Mouse (Mus musculus): Measurements from ENCODE around the gene Zfp628. TPM values are rescaled to one million over a fixed set of nuclear protein-coding genes. Genes with fewer than 3 reads are reported as not detected.

Zfp628 gene
- total and polyA plus RNA-seq, 3 experiments, result 2.5 to 17.6 TPM; not detected in 1

DNA sequence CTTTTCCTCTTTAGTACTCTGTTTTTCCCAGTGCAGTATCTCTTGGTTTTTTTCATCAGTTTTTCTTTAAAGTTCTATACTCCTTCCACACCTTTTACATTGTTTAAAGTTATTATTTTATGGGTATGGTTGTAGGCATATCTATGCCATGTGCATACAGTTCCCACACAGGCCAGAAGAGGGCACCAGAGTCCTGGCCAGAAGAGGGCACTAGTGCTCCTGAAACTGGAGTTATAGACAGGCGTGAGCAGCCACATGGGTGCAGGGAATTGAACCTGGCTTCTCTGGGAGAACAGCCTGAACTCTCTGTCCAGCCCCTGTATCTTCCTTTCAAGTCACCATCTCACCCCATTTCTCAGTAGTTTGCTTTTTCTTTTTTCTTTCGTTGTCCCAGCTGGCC is 23.4 kb downstream of the Zfp628 start:
- TF ChIP-seq TAL1 (IDR thresholded peaks at IDR 0.05; ENCODE audit: low read length), result no peak
- TF ChIP-seq SMC3 (IDR thresholded peaks at IDR 0.05; ENCODE audit: low read depth, low read length), result peak; percentile 74
- peak; percentile 74 for TF ChIP-seq ZC3H11A (IDR thresholded peaks at IDR 0.05; ENCODE audit: low read depth, low read length)
- peak; percentile 66; the same call in 1 of the 2 replicates for TF ChIP-seq SIN3A (IDR thresholded peaks at IDR 0.05; ENCODE audit: low read length)
- TF ChIP-seq UBTF (IDR thresholded peaks at IDR 0.05; ENCODE audit: borderline replicate concordance, insufficient read depth, low read depth, low read length), result no peak
- TF ChIP-seq CHD2 (IDR thresholded peaks at IDR 0.05; ENCODE audit: low read length), result no peak
- TF ChIP-seq MYC (IDR thresholded peaks at IDR 0.05; ENCODE audit: low read depth, low read length), result peak; percentile 95
- no peak for TF ChIP-seq MAX (IDR thresholded peaks at IDR 0.05; ENCODE audit: low read length)
- peak; percentile 64 for TF ChIP-seq MXI1 (IDR thresholded peaks at IDR 0.05; ENCODE audit: low read depth, low read length)
- TF ChIP-seq USF2 (IDR thresholded peaks at IDR 0.05; ENCODE audit: borderline replicate concordance in 1 of 2, insufficient read depth in 1 of 2, low read depth in 1 of 2, low read length in 2 of 2), result no peak
- TF ChIP-seq EP300 (IDR thresholded peaks at IDR 0.05; ENCODE audit: low read depth in 1 of 2, low read length in 2 of 2), result no peak
- TF ChIP-seq RAD21 (IDR thresholded peaks at IDR 0.05; ENCODE audit: low read depth, low read length), result peak; percentile 79
- no peak for TF ChIP-seq HCFC1 (IDR thresholded peaks at IDR 0.05; ENCODE audit: low read depth, low read length)
- TF ChIP-seq CTCF (IDR thresholded peaks at IDR 0.05 in 2 of 3, conservative IDR thresholded peaks at IDR 0.05 in 1 of 3; ENCODE audit: control insufficient read depth in 1 of 3, insufficient read depth in 1 of 3, low read depth in 2 of 3, low read length in 3 of 3, poor library complexity in 1 of 3, severe bottlenecking in 1 of 3), result peak; percentile 96 to 100 (median 97)
- no peak for TF ChIP-seq ELF1 (IDR thresholded peaks at IDR 0.05; ENCODE audit: low read depth, low read length)
- H3K27ac ChIP-seq (ENCODE audit: control insufficient read depth, low read depth, low read length), result no peak overlapping the region
- 0 out of 4 replicates have a peak overlapping the region, but pooled peaks of 1 of the 2 experiments have one; percentile 7 for H3K4me3 ChIP-seq (ENCODE audit: control insufficient read depth in 1 of 2, insufficient read depth in 1 of 2, low read depth in 2 of 2, low read length in 2 of 2)
- no peaks in the 10 kb centered on the region for H3K79me2 ChIP-seq (ENCODE audit: control insufficient read depth, insufficient read depth, low read length, poor library complexity)
- H3K27me3 ChIP-seq (ENCODE audit: control insufficient read depth in 1 of 2, insufficient read depth in 2 of 2, low read length in 2 of 2), result no peaks in the 10 kb centered on the region
- no peaks in the 10 kb centered on the region for H3K9me3 ChIP-seq (replicated peaks; ENCODE audit: insufficient read depth, low read length)
- H3K36me3 ChIP-seq (ENCODE audit: control insufficient read depth in 1 of 2, insufficient read depth in 2 of 2, low read length in 2 of 2), result no peaks in the 10 kb centered on the region
- DNase-seq (ENCODE audit: low read depth, low spot score), result peak; percentile 82
- no peaks in the 10 kb centered on the region for H3K4me1 ChIP-seq (ENCODE audit: control insufficient read depth in 1 of 2, insufficient read depth in 2 of 2, low read length in 2 of 2)
- peak overlapping the region; percentile 17; the same call in 1 of the 2 replicates for H3K9ac ChIP-seq (ENCODE audit: control insufficient read depth, low read depth, low read length, poor library complexity, severe bottlenecking)

- DNase-seq (ENCODE audit: low read depth, low spot score), result peak; percentile 84
- Histone ChIP-seq H3K4me3 (ENCODE audit: control insufficient read depth in 1 of 2, insufficient read depth in 1 of 2, low read depth in 2 of 2, low read length in 2 of 2) (no peak overlapping the region), H3K79me2 (ENCODE audit: control insufficient read depth, insufficient read depth, low read length, poor library complexity) (no peaks in the 10 kb centered on the region), H3K27me3 (ENCODE audit: control insufficient read depth in 1 of 2, insufficient read depth in 2 of 2, low read length in 2 of 2) (no peaks in the 10 kb centered on the region), H3K9me3 (replicated peaks; ENCODE audit: insufficient read depth, low read length) (no peaks in the 10 kb centered on the region), H3K27ac (ENCODE audit: control insufficient read depth, low read depth, low read length) (no peak overlapping the region), H3K36me3 (ENCODE audit: control insufficient read depth in 1 of 2, insufficient read depth in 2 of 2, low read length in 2 of 2) (no peaks in the 10 kb centered on the region), H3K4me1 (ENCODE audit: control insufficient read depth in 1 of 2, insufficient read depth in 2 of 2, low read length in 2 of 2) (no peaks in the 10 kb centered on the region), H3K9ac (ENCODE audit: control insufficient read depth, low read depth, low read length, poor library complexity, severe bottlenecking) (no peak overlapping the region)
- TF ChIP-seq POLR2A (IDR thresholded peaks at IDR 0.05; ENCODE audit: control insufficient read depth in 1 of 2, insufficient read depth in 1 of 2, low read depth in 1 of 2, low read length in 2 of 2, poor library complexity in 1 of 2) (no peak), JUND (IDR thresholded peaks at IDR 0.05; ENCODE audit: low read depth, low read length) (no peak), MEF2A (IDR thresholded peaks at IDR 0.05; ENCODE audit: extremely low read depth, insufficient replicate concordance, low read depth, low read length, poor library complexity, severe bottlenecking) (no peak), BHLHE40 (IDR thresholded peaks at IDR 0.05; ENCODE audit: borderline replicate concordance, low read depth, low read length) (no peak), NELFE (IDR thresholded peaks at IDR 0.05; ENCODE audit: low read depth, low read length) (no peak), UBTF (IDR thresholded peaks at IDR 0.05; ENCODE audit: borderline replicate concordance, insufficient read depth, low read depth, low read length) (no peak), MXI1 (IDR thresholded peaks at IDR 0.05; ENCODE audit: low read depth, low read length) (no peak), RCOR1 (IDR thresholded peaks at IDR 0.05; ENCODE audit: low read depth, low read length) (no peak), CHD2 (IDR thresholded peaks at IDR 0.05; ENCODE audit: low read length) (peak; percentile 69), MYC (IDR thresholded peaks at IDR 0.05; ENCODE audit: low read depth, low read length) (no peak), ZMIZ1 (IDR thresholded peaks at IDR 0.05; ENCODE audit: low read depth, low read length) (no peak), POLR2AphosphoS5 (IDR thresholded peaks at IDR 0.05; ENCODE audit: borderline replicate concordance, low read depth, low read length) (no peak), ELF1 (IDR thresholded peaks at IDR 0.05; ENCODE audit: low read depth, low read length) (no peak), KAT2A (conservative IDR thresholded peaks at IDR 0.05; ENCODE audit: low read depth, low read length) (no peak), SIN3A (IDR thresholded peaks at IDR 0.05; ENCODE audit: low read length) (no peak), SMC3 (IDR thresholded peaks at IDR 0.05; ENCODE audit: low read depth, low read length) (peak; percentile 80), GABPA (IDR thresholded peaks at IDR 0.05; ENCODE audit: low read depth, low read length) (no peak), USF2 (IDR thresholded peaks at IDR 0.05; ENCODE audit: borderline replicate concordance in 1 of 2, insufficient read depth in 1 of 2, low read depth in 1 of 2, low read length in 2 of 2) (no peak), ZNF384 (IDR thresholded peaks at IDR 0.05; ENCODE audit: low read depth, low read length) (no peak), ETS1 (IDR thresholded peaks at IDR 0.05; ENCODE audit: low read depth, low read length) (no peak), POLR2AphosphoS2 (IDR thresholded peaks at IDR 0.05; ENCODE audit: low read length) (no peak), CTCF (IDR thresholded peaks at IDR 0.05 in 2 of 3, conservative IDR thresholded peaks at IDR 0.05 in 1 of 3; ENCODE audit: control insufficient read depth in 1 of 3, insufficient read depth in 1 of 3, low read depth in 2 of 3, low read length in 3 of 3, poor library complexity in 1 of 3, severe bottlenecking in 1 of 3) (peak; percentile 73 to 93 (median 93)), MAX (IDR thresholded peaks at IDR 0.05; ENCODE audit: low read length) (no peak), ZKSCAN1 (IDR thresholded peaks at IDR 0.05; ENCODE audit: low read depth, low read length) (no peak)
Measured at GRCm38 (mm10) chr7:4940068-4940479, 25.1 kb downstream of the Zfp628 start.

All from MEL (cell line).